Mouse (Mus musculus) bone marrow, adult 2 months (tissue): ENCODE results near the gene Gfer. TPM values are rescaled to one million over a fixed set of nuclear protein-coding genes. Genes with fewer than 3 reads are reported as not detected.

Experiments used
- H3K27ac ChIP-seq: fragments of 200-500 bp; 2 replicates; pipeline ENCODE4 v1.5.1; 2012; ENCODE audit warnings: low read depth, mild to moderate bottlenecking, control low read depth, inconsistent platforms, low read length; ENCODE audit not compliant: control insufficient read depth, poor library complexity, insufficient read depth
- H3K4me1 ChIP-seq: fragments of 200-500 bp; 2 replicates; pipeline ENCODE4 v1.6.1; 2011; ENCODE audit warnings: low read length; ENCODE audit not compliant: control insufficient read depth, insufficient read depth
- H3K4me3 ChIP-seq: fragments of 200-500 bp; replicated peaks from 2 replicates; pipeline ENCODE3; 2011; ENCODE audit warnings: mild to moderate bottlenecking, low read depth, low read length, control low read depth; ENCODE audit not compliant: control insufficient read depth
- CTCF ChIP-seq: fragments of 200-500 bp; IDR thresholded peaks from 2 replicates; pipeline ENCODE4 v1.5.1; 2011; ENCODE audit warnings: low read length, control low read depth; ENCODE audit not compliant: control insufficient read depth, insufficient read depth
- POLR2A ChIP-seq: fragments of 200-500 bp; IDR thresholded peaks from 2 replicates; pipeline ENCODE4 v1.6.1; 2011; ENCODE audit warnings: low read depth, mild to moderate bottlenecking, control low read depth, low read length, borderline replicate concordance; ENCODE audit not compliant: control insufficient read depth
- WGBS: fragments of 180-500 bp; shearing (Covaris S2); methylation state at CpG from one replicate; pipeline ENCODE4 v1.1.7; 2018; 5-methylcytosine and 5-hydroxymethylcytosine counted together
- polyA plus RNA-seq: library from polyadenylated mRNA; stranded (reverse); fragments of >200 nt; gene quantifications from 2 replicates; pipeline ENCODE4 v1.2.4, GENCODE M21; 2011; ENCODE audit warnings: low replicate concordance; ENCODE audit not compliant: missing spikeins, insufficient read depth, insufficient read length

Gene Gfer
- 19.3 and 42.9 TPM in 2 replicates for polyA plus RNA-seq

DNA sequence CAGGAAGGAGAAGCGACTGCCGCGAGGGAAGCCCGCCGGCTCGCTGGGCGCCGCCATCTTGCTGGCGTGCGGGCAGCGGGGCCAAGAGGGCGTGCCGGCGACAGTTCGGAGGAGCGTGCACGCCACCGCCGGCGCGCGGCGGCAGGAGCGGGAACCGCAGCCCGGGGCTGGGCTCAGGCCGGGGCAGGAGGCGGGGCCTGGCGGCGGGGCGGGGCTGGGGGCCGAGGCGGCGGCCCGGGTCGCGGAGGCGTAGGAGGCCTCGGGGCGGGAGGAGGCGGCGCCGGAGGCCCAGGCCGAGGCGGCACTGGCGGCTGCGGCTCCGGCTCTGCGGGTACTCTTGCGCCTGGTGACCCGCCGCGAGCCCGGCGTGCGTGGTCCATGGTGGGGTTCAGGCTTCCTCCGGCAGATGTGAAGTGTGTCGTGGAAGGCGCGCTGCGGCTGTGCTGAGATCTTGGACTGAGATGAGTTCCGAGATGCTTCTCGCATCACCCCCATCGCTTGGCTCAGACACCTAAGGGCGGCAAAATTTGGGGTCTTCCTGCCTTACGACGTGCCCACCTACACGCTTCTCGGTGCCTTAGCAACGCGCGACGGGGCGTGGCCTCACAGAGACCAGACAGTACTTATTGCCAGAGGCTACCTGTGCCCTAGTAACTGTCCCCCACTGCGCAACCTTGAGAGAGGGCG lies at the start of gene Gfer, which contains the start of gene Noxo1:
Gene Gfer, minus strand, starts transcription at position 146 of the 687 bp plus-strand sequence.
Gene Noxo1, plus strand, starts transcription at position 224 of the 687 bp plus-strand sequence.
- Histone ChIP-seq H3K27ac (peak within 1 kb of the TSS; percentile 83), H3K4me1 (no peaks in the 10 kb centered on the region; the same call in 1 of the 2 replicates), H3K4me3 (peak within 1 kb of the TSS; percentile 95)
- under 1% methylated on average over 76 of the region's 76 CpGs for WGBS
- TF ChIP-seq POLR2A (peak; percentile 62; the same call in 1 of the 2 replicates), CTCF (0 out of 2 replicates have a peak, but pooled peaks have one; percentile 8)

DNA sequence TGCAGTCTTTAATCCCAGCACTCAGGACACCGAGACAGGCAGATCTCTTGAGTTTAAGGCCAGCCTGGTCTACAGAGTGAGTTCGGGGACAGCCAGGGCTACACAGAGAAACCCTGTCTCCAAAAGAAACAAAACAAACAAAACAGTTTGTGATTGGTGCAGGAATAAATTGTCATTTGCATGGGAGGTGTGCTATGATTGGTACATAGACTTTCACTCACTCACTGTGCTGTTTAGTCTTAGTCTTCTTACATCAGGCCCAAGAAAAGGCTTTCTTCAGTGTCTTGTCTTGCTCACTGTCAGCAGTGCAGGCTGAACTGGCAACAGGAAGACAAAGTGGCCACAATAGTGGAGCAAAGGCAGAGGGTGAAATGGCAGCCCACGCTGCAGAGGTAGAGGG lies 48.4 kb upstream of the Gfer start:
- Histone ChIP-seq H3K4me1 (peaks cover 2% of the 10 kb centered on the region), H3K27ac (no peak overlapping the region; the same call in 1 of the 2 replicates), H3K4me3 (no peak overlapping the region)
- TF ChIP-seq CTCF (no peak), POLR2A (no peak)
- 70% methylated on average over 3 of the region's 3 CpGs for WGBS

- H3K27ac ChIP-seq, result no peak overlapping the region
- WGBS, result 80% methylated on average over 5 of the region's 5 CpGs
Observed at GRCm38 (mm10) chr17:24743896-24744295, 47.9 kb upstream of the Gfer start.

DNA sequence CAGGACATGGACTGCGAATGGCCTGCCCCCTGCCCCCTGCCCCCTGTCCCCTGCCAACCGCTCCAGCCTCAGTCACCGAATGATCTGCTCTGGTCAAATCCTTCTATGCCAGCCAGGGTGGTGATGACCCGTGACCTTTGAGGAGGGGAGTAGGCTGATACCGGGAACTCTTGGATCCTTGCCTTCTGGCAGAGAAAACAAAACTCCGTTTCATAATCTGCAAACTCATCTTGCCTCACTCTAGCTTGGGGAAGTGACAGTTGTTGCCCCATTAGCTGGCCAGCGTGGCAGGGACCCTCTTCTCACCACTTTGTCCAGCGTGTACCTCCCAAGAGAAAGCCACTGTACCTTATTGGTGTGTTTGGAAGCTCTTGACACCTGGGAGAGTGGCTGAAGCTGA lies 46.4 kb upstream of the Gfer start:
- Histone ChIP-seq H3K4me1 (peaks cover 2% of the 10 kb centered on the region), H3K4me3 (peak overlapping the region; percentile 29), H3K27ac (peak overlapping the region; percentile 69)
- 39% methylated on average over 8 of the region's 8 CpGs for WGBS
- TF ChIP-seq CTCF (no peak), POLR2A (no peak)

More at GRCm38 (mm10) chr17:24743896-24744295, 47.9 kb upstream of the Gfer start:
- Histone ChIP-seq H3K4me1 (peaks cover 2% of the 10 kb centered on the region), H3K4me3 (no peak overlapping the region)
- no peak for TF ChIP-seq CTCF
- TF ChIP-seq POLR2A, result no peak

GRCm38 (mm10) chr17:24739926-24740325 lies 44.0 kb upstream of the Gfer start:
- no peak for TF ChIP-seq CTCF
- peaks cover 2% of the 10 kb centered on the region for H3K4me1 ChIP-seq
- H3K27ac ChIP-seq, result no peak overlapping the region
- 70% methylated on average over 8 of the region's 8 CpGs for WGBS
- H3K4me3 ChIP-seq, result no peak overlapping the region

GRCm38 (mm10) chr17:24738238-24738637 lies 42.3 kb upstream of the Gfer start:
- 81% methylated on average over 4 of the region's 4 CpGs for WGBS
- H3K4me3 ChIP-seq, result peak overlapping the region; percentile 61
- H3K27ac ChIP-seq, result no peak overlapping the region; the same call in 1 of the 2 replicates
- peaks cover 2% of the 10 kb centered on the region for H3K4me1 ChIP-seq
- no peak for TF ChIP-seq POLR2A
- TF ChIP-seq CTCF, result no peak

- Histone ChIP-seq H3K27ac (peak overlapping the region; percentile 87), H3K4me1 (peaks cover 2% of the 10 kb centered on the region), H3K4me3 (peak overlapping the region; percentile 86)
- TF ChIP-seq POLR2A (peak; percentile 32; the same call in 1 of the 2 replicates), CTCF (no peak)
- 13% methylated on average over 8 of the region's 8 CpGs for WGBS
Observed at GRCm38 (mm10) chr17:24737135-24737810, 41.3 kb upstream of the Gfer start.

DNA sequence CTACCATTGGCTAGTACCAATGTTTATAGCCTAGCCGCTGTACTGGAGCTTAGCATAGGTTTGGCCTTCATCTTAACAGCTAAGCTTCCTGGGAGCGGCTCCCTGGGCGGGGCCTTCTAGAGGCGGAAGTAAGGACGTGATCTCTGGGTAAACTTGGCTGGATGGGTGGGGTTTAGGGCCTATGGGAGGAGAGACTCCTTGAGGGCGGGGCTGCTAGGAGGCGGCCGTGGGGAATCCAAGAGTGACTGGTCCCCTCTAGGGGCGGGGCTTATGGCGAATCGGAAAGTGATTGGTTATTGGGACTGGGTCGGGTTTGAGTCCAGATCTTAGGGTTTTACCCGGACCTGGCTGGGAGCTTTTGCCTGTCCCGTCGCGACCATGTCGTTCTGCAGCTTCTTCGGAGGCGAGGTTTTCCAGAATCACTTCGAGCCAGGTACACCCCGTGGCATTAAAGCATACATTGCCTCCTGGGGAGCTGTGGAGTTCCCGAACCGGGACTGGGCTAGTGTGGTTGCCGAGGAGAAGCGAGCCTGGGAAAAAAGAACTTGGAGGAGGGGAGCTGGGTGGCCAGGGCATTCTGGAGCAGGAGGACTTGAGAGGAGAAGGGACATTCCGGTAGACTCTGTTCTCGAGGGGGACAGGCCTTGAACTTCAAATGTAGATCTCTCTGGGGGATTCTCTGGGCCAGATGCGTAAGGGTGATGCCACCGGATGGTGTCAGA lies 40.5 kb upstream of the Gfer start, which contains the start of gene Msrb1:
Gene Msrb1, plus strand, starts transcription at position 313 of the 722 bp plus-strand sequence.
- Histone ChIP-seq H3K4me3 (peak within 1 kb of the TSS; percentile 86), H3K4me1 (no peaks in the 10 kb centered on the region; the same call in none of the 2 replicates), H3K27ac (peak within 1 kb of the TSS; percentile 87)
- TF ChIP-seq POLR2A, result peak; percentile 89
- TF ChIP-seq CTCF, result 0 out of 2 replicates have a peak, but pooled peaks have one; percentile 5
- 1% methylated on average over 29 of the region's 29 CpGs for WGBS
